Mouse (Mus musculus) cerebellum, adult 2 months (tissue): ENCODE results near the gene Man2a1.

Experiments used
- CTCF ChIP-seq: fragments of 200-500 bp; IDR thresholded peaks from 2 replicates; pipeline ENCODE4 v1.5.1; 2011; ENCODE audit warnings: low read depth, mild to moderate bottlenecking, control low read depth, low read length, moderate library complexity, borderline replicate concordance; ENCODE audit not compliant: insufficient read depth
- POLR2A ChIP-seq: fragments of 200-500 bp; IDR thresholded peaks from 2 replicates; pipeline ENCODE4 v1.6.1; 2011; ENCODE audit warnings: low read length, control low read depth, borderline replicate concordance; ENCODE audit not compliant: insufficient read depth

- TF ChIP-seq POLR2A (no peak), CTCF (no peak)
Observed at GRCm38 (mm10) chr17:64681461-64681860, 80.9 kb downstream of the Man2a1 start.
